Mouse (Mus musculus) myocyte (in vitro differentiated cells): ENCODE data around the gene Uaca.

Experiments used
- E2F4 ChIP-seq: IDR thresholded peaks from one replicate; pipeline ENCODE4 v1.6.1; 2011; ENCODE audit warnings: mild to moderate bottlenecking, control low read depth, moderate library complexity; ENCODE audit not compliant: insufficient read depth
- MAX ChIP-seq: IDR thresholded peaks from one replicate; pipeline ENCODE4 v1.6.1; 2011; ENCODE audit warnings: low read depth, mild to moderate bottlenecking, control low read depth
- MYOG ChIP-seq, 3 experiments: IDR thresholded peaks; one replicate each; pipeline ENCODE4 v1.6.1; 2011; ENCODE audit warnings: control low read depth in 2 of 3, low read depth in 2 of 3, mild to moderate bottlenecking in 2 of 3; ENCODE audit not compliant: insufficient read length in 2 of 3, control insufficient read depth in 1 of 3, insufficient read depth in 1 of 3
- POLR2A ChIP-seq: IDR thresholded peaks from one replicate; pipeline ENCODE4 v1.6.1; 2011; ENCODE audit warnings: low read depth, mild to moderate bottlenecking, control low read depth, moderate library complexity; ENCODE audit not compliant: insufficient read length
- POLR2AphosphoS2 ChIP-seq: IDR thresholded peaks from one replicate; pipeline ENCODE4 v1.6.1; 2011; ENCODE audit warnings: low read depth, control low read depth; ENCODE audit not compliant: insufficient read length
- SRF ChIP-seq: IDR thresholded peaks from one replicate; pipeline ENCODE4 v1.6.1; 2011; ENCODE audit warnings: low read depth; ENCODE audit not compliant: control insufficient read depth, insufficient read length

- TF ChIP-seq SRF (no peak), POLR2A (no peak), MAX (no peak), POLR2AphosphoS2 (no peak), MYOG (IDR thresholded peaks at IDR 0.05; ENCODE audit: control insufficient read depth in 1 of 3, insufficient read depth in 1 of 3, insufficient read length in 2 of 3, low read depth in 2 of 3) (no peak), E2F4 (no peak)
These were observed 126.3 kb downstream of the Uaca start for GRCm38 (mm10) chr9:60920673-60921062.
